Mouse (Mus musculus) heart, postnatal 36 days (tissue): ENCODE results near the gene Syngr3. TPM values are rescaled to one million over a fixed set of nuclear protein-coding genes. Genes with fewer than 3 reads are reported as not detected.

Experiments used
- DNase-seq, 2 experiments: peaks; one replicate each; pipeline ENCODE4 v3.0.0; 2021 to 2022
- intact Hi-C: fragments of 180-260 bp; cut with DNase I; formaldehyde crosslinking; loops from one replicate; pipeline ENCODE4 v1.15.1; 2025
- total RNA-seq, 2 experiments: library from RNA; stranded (reverse); gene quantifications; 2 replicates each; pipeline ENCODE4 v1.2.3; 2021

Syngr3 gene
- total RNA-seq, 2 experiments from 2014 or later: 0.14 to 0.22 TPM

- peak; percentile 71 to 76 for DNase-seq
- intact Hi-C loops: loop anchor here (2.0 kb wide), 1 partner anchor 17 kb away; the partner anchor contains the start of genes Nthl1 and Tsc2
Measured at GRCm38 (mm10) chr17:24650070-24650616, 39.6 kb downstream of the Syngr3 start, which contains the start of gene Slc9a3r2. Gene Slc9a3r2 (minus strand): TSS chr17:24650327.

DNA sequence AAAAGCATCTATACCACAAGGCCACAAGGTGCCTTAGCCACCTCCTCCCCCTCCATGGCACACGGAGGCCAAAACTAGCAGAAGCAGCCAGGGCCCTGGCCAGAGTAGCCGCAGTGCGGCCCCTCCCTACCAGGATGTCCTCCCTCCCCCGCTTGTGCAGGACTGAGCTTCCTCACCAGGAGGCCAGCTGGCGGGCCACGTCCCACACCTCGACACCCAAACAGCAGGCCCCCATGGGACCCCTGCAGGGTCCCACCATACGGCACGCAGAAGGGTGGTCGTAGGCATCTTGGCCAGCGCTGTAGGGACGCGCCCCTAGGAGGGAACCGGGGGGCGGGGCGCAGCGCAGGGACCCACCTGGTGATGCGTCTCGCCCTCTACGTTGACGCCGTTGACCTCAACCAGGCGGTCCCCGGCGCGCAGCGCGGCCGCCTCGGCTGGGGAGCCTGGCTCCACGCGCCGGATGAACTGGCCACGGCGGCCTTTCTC lies 40.1 kb downstream of the Syngr3 start:
- peak; percentile 66 to 74 for DNase-seq
- intact Hi-C loops: loop anchor here (2.0 kb wide), 1 partner anchor 17 kb away; the partner anchor contains the start of genes Nthl1 and Tsc2

GRCm38 (mm10) chr17:24648731-24649377 lies 40.9 kb downstream of the Syngr3 start:
- intact Hi-C loops: no loop called here
- DNase-seq: no peak

DNA sequence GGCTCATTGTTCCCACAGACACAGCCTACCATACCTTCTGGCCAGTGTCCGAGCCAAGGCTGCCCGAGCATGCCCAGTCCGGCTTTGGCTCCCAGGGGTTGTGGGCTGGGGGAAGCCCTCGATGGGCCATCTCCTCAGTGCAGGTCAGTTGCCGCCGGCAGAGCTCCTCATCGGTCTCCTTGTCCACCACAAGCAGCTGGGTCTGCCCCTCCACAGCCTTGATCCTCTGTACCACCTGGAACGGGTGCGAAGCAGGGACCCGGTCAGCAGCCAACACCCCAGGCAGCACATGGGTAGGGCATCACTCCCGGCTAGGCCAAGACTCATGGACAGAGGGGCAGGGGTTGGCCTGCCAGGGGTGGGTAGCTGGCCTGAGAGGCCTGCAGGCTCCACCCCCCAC lies 42.3 kb downstream of the Syngr3 start:
- intact Hi-C loops: no loop called here
- DNase-seq: no peak

GRCm38 (mm10) chr17:24646381-24646780 lies 43.4 kb downstream of the Syngr3 start:
- intact Hi-C loops: no loop called here

DNA sequence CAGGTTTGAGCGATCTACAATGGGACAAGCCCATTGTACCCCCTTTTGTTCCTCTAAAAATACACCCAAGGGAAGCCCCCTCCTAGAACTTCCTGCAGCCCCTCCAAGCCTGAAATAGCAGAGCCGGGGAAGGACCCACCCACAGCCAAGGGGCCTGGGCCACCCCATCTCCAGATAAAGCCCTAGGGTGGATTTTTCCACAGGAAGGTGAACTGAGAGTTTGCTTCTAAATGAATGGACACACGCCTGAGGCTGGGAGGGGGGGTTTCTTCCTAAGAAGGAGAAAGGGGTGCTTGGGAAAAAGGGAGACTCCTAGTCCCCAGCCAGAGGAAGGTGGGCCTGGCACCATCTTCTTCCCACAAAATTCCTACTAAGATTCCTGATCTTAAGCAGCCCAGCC lies 43.8 kb downstream of the Syngr3 start:
- intact Hi-C loops: no loop called here
- DNase-seq: no peak

More at GRCm38 (mm10) chr17:24646381-24646780, 43.4 kb downstream of the Syngr3 start:
- DNase-seq: no peak

- intact Hi-C loops: no loop called here
- DNase-seq: peak; percentile 67 to 73
Measured at GRCm38 (mm10) chr17:24644875-24645721, 44.7 kb downstream of the Syngr3 start.

- DNase-seq: peak in 1 of 2 experiments; percentile 57
- intact Hi-C loops: no loop called here
Measured at GRCm38 (mm10) chr17:24644030-24644715, 45.6 kb downstream of the Syngr3 start.

DNA sequence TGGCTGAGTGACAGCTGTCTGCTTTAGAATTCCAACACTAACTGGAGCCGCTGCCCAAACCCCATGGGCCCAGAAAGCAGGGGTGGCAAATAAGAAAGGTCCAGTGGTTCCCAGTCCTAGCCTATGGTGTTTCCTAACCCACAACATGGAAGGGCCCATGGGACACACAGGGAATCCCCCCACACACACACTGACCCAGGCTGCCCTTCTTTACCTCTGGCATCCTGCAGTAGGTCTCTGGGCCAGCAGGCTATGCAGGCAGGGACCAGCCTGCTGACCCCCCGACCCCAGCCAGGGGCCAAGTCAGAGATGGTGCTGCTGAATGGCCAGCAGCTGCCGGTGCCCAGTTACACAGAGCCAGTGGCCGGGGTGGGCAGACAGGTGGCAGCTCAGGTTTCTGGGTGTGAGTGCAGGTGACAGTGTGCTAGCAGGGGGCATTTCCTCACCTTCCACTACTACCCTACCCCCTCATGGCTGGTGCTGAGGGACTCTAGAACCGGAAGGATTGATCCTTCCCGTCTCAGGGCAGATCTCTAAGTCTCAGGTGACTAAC lies 46.9 kb downstream of the Syngr3 start:
- DNase-seq: no peak
- intact Hi-C loops: no loop called here

- intact Hi-C loops: no loop called here
Measured at GRCm38 (mm10) chr17:24641944-24642343, 47.8 kb downstream of the Syngr3 start.

DNA sequence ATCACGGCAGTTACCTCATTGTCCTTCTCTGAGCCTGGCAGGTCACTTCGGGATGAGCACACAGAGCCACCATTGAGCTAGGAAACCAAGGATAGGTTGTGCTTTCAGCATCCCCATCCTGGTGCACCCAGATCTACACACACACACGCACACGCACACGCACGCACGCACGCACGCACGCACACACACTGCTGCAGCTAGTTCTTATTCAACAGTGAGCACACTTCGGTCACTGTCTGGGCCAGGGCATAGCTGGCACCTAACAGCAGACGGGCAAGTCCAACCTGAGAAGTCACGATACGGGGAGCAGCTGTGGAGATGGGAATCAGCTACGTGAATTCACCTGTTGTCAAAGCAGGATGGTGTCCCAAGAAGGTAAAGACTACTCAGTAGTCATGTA lies 49.2 kb downstream of the Syngr3 start:
- no peak for DNase-seq
- intact Hi-C loops: no loop called here

More at GRCm38 (mm10) chr17:24641944-24642343, 47.8 kb downstream of the Syngr3 start:
- no peak for DNase-seq

GRCm38 (mm10) chr17:24640119-24640518 lies 49.6 kb downstream of the Syngr3 start:
- intact Hi-C loops: no loop called here
- DNase-seq: no peak

DNA sequence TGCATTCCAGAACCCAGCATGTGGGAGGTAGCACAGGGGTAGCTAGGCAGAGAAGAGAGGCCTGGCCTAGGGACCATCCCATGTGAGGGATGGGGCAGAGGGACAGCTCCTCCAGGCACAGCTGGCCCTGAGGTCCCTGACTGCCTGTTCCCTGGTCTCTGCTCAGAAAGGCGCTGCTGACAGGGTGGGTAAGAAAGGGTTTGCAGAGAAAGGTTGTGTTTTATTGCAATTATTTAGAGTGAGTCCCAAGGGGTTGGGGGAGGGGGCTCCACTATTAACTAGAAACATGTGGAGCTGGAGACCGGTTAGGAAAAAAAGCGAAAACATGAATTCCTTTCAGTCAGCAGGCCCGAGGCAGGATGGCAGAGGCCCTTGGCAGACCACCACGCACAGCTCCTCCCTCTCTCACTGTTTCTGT lies 50.2 kb downstream of the Syngr3 start:
- intact Hi-C loops: no loop called here
- DNase-seq: no peak

DNA sequence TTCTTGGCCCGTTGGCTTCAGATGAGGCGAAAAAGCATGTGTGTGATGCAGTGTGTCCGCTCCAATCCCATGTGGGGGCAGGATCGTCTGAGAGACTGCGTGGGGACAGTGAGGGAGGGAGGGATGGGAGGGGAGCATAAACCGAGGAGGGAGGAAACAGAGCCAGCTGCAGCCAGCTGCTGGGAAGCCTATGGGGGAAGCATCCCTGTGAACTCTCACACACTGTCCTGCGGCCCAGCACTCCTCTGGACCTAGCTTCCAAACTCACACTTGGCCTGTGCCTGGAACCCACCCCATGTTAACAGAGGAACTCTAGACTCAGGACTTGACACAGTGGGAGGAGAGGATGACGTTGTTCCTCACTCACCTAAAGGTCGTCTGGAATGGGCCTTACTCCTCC lies 50.9 kb downstream of the Syngr3 start:
- intact Hi-C loops: no loop called here
- peak; percentile 61 to 65 for DNase-seq

DNA sequence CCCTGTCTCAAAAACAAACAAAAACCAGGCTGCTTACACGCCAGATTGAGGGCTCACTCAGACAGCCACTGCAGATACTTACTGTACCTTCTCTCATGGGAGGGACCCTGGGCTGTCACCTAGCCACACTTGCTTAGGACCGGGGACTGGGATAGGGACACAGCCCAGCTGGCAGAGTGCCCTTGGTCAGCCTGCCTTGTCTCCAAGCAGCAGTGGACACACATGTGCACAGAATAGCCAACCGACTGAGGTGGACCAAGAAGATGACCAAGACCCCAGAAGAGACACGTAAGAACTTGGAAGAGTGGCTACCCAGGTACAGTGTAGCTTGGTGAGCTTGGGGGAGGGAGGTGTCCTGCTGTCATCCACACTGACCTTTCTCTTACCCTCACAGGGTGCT lies 51.5 kb downstream of the Syngr3 start:
- intact Hi-C loops: no loop called here
- DNase-seq: peak in 1 of 2 experiments; percentile 50

DNA sequence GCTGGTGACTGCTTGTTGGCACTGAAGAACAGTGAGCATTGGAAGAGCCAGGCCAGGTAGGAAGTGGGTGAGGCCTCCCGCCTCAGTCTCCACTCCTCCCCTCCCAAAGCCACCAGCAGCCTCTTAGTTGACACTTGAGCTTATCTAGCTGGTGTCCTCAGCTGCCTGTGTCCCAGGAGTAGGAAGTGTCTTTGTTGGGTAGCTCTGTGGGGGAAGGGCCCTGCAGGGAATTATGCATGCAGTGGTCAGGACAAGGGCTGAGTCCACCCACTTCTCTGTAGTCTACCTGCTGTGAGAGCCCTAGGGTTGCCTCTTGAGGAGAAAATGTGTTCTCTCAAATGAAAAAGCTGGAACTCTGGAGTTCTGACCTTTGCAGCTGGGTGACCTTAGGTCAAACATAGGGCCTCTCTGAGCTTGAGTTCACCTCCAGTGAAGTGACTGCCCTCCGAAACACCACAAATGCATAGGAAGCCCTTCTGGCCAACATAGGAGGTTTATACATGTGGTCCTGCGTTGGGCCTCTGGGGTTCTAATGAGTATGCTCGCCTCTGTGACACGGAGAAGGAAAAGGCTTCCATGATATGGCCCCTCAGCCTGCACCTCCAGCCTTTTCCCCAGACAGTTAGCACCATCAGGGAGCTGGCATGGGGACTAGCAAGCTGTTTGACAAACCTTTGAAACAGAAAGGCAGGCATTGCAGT lies 52.8 kb downstream of the Syngr3 start:
- DNase-seq: no peak
- intact Hi-C loops: no loop called here

DNA sequence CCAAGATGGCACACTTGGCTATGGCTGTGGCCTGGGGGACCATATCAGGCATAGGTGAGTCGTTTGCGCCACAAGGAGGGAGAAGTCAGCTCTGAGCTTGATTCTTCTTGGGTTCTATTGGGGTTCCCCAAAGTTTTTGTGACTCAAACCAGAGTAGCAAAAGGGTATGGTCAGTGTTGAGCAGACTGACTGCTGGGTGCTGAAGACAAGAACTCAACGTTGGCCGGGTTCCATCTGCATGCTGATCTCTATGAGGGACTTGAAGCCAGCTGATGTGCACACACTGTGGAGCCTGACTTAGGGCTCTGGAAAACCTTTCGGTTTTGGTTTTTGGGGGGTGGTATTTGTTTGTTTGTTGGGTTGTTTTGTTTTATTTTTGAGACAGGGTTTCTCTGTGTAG lies 54.1 kb downstream of the Syngr3 start:
- no peak for DNase-seq
- intact Hi-C loops: no loop called here
